Mouse (Mus musculus): ENCODE results near the gene Olfr1423.
"Not testable (repeated sequence)": the region's sequence is repeated elsewhere in the genome, so short reads cannot be mapped to it uniquely, and the experiment has no call there.

Olfr1423 gene

DNA sequence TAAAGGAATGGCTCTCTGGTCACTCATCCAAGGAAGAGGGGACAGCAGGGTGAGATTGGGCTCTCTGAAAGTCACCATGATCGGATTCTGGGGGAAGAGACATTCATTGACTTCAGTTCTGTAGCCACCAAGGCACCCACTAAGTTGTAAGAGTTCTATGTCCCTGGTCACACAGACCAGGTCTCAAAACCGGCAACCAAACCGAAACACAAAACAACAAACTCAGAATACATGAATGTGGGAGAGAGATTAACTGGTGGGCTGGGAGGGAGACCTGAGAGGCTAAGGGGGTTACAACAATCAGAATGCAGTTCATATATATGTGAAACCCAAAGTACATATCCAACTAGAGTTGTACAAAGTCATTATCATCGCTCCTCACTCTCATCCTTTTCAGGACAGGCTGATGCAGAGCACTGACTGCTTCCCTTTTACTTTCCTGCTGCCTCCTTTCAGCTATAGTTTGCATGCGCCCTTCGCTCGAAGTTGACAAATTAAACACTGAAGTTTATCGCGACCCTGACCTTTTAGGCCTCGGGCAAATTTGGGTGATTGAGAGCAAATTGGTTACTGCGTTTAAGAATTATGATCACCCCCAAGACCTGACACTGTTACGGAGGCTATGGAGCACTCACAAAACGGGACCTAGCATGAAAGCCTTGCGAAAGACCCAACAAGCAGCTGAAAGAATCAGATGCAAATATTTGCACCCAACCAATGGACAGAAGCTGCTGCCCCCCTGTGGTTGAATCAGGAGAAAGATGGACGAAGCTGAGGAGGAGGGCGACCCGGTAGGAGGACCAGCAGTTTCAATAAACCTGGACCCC lies 33.8 kb downstream of the Olfr1423 start:
- DNase-seq (ENCODE audit: extremely low read depth, low read depth) = peak; percentile 64

DNA sequence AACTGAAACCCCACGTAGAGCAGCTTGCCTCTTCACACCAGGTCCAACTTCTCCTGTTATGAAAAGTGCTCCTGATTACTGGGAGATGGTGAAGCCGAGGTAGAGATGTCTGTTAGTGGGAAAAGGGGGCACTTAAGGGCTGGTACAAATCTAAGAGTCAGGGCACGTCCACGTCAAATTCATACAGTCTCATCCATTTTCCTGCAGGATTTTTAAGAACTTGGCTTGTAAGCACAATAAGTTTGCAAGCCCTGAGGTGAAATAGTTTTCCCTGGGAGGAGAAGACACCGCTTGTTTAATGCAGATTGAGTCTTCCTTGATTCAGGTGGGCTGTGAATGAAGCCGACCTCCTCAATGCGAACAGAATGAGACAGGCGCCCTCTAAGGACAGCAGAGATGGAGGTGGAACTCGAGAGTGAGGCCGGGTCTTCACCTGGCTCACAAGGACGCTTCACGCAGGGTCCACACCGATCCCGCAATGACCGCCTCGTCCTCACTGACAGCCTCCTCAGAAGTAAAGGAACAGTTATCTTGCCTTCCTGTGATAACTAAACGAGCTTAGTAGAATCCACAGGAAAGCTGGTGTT lies 34.7 kb downstream of the Olfr1423 start:
- peak; percentile 35 for DNase-seq (ENCODE audit: extremely low read depth, low read depth)

DNA sequence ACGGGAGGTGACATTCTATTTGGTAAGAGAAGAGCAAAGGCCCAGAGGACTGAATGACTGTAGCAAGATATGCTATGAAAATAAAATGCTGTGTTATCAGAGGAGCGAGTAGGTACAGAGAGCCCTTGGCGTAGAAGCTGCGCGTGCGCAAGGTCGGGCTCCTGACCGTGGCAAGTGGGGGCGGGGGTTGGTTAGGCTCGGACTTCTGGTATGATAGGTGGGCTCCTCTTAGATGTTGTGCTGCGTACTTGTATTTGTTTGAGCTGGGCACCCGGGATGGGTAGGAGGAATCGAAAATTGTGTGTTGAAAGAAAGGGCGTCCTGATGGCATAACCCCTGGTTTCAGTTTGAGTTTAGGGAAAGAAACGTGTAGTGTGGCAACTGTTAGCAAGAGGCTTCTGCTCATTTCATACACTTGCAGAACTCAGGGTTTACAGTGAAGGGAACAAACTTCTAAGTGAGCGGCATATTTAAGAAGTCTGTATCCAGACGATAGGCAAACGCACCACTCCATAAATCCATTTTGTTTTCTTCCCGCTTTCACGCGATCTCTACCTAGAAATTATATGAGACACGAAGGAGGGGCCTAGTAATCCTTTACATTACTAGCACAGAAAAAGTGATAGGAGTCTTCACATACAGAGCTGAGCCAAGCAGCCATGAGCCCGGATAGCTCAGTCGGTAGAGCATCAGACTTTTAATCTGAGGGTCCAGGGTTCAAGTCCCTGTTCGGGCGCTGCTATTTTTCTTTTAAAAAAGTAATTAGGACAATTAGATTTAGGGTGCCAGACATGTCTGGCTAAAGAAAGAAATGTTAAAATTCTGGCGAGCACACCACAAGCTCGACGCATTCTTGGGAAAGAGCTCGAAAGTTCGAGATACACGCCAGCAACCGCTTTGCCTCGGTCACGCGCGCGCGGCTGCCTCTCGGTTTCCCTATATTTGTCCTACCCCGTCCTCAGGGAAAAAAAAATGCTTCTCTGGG lies 35.4 kb downstream of the Olfr1423 start:
- DNase-seq (ENCODE audit: extremely low read depth, low read depth) = peak; percentile 83

DNA sequence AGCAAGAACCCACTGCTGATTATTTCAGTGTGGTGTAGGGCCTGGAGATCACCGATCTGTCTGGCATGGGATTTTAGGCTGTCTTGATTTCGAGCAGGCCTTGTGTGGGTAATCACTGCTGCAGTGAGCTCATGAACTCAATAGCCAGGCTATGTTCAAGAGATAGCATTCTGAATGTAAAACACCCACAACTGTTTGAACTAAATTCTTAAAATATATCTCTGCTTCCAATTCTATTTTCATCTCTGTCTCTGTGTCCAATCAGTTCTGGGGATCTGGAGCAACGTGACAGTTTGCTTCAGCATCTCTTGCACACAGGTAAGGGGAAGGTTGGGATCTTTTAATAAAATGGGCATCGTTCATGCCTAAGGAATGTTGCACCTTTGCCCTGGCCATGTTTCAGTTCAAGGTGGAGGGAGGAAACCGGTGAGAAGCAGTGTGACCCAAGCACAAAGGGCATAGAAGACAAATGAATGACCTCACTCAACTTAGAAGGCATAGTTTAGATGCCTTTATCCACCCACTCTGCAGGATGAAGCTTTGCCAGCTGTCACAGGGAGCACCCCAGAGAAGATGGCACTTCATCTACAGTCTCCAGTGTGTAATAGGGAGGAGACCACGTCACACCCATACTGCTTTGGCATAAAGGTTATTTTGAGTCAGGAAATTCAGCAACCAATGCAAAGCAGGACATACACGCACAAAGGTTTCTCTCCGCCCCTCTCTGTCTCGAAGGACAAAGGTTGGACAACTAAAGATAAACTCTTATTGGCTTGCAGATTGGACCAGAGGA lies 36.7 kb downstream of the Olfr1423 start:
- DNase-seq (ENCODE audit: extremely low read depth, low read depth) = peak; percentile 77

DNA sequence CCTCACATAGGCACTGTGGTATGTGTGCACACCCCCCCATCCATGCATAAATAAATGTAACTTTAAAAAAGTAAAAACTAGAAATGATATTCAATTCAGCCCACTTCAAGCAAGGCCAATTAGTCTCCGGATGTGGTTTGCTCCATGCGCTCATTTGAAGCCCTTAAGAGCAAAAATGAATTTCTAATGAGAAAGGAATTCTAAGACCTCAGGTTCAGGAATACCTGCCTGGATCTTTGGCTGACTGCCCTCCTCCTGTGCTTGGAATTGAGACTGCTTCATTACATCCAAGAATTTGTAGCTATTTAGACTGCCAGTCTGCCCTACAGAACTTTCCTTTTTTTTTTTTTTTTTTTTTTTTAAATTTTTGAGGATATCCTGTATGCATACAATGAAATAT lies 37.5 kb downstream of the Olfr1423 start:
- no peak for DNase-seq (ENCODE audit: extremely low read depth, low read depth)

DNA sequence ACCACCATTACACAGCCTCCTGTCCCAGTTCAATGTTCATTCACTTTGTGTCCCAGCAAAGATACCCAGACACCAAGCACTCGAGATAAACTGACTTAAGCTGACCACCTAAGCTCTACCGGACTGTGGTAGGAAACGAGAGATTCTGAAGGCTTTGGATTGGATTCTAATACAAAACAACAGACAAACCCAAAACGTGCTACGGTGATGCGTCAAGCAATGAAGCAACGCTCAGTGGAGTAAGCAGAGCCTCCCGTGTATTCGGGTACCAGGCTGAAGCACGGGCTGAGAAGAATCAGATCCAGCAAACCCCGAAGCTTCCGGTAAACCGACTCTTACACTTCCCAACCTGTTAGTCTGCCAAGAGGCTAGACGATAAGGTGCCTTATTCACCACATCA lies 38.3 kb downstream of the Olfr1423 start:
- DNase-seq (ENCODE audit: extremely low read depth, low read depth) = peak; percentile 33

DNA sequence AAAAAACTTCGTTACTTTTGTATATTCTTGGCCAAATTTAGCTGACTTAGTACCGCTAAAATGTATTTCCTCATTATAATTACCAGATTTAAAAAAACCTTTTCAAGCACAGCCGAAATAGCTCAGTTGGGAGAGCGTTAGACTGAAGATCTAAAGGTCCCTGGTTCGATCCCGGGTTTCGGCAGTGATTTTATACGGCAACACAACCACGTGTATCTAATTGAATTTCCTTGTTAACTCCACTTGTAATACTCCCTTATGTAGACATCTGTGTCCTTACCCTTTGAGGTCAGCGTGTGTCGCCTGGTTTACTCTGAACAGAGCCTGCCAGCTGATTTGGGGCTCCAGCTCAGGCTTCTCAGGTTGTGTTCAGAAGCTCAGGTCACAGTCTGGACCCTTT lies 39.0 kb downstream of the Olfr1423 start:
- DNase-seq (ENCODE audit: extremely low read depth, low read depth) = peak; percentile 94

DNA sequence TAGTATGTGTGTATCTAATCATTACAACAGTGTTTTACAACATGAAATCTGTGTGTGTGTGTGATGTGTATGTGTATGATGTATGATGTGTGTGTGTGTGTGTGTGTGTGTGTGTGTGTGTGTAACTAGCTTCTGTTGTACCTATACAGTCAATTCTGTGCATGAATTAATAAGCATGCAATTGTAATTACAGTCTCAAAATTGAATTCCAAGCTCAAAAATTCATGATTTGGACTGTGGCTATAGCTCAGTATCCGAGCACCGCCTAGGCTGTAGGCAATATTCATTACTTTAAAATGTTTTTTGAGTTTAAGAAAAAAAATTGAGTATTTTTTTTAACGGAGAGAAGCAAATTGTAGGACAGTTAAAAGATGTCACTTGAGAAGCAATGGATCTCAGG lies 39.4 kb downstream of the Olfr1423 start:
- DNase-seq (ENCODE audit: extremely low read depth, low read depth) = peak; percentile 34

DNA sequence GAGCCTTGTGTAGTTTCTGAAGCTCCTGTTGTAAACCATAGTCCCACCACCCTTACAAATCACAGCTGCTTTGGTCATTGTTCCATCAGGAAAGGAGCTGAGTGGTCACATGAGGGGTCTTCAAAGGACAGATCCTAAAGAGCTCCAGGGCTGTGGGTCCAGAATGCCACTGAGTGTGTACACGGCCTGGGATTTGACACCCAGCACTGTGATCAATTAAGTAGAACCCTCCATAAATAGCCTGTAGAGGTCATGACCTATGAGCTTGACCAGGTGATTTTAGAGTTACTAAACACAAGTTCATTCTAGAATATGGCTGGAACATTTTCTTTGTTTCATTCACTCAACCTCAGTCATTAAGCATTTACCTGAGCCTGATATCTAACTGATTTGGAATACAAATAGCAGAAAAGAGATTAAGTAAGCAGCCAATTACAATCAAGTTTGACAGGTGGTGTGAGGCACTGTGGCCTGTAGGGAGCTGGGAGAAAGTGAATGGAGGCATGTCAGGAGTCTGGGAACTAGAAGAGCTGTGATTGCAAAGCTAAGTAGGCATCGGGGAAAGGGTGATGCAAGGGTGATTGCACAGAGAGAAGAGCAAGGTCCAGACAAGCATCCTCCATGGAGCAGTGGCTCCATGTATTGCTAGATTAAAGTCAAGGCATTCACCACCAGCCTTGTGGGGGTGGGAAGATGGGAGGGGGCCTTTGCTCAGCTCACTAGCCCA lies 45.2 kb downstream of the Olfr1423 start:
- DNase-seq (ENCODE audit: extremely low read depth, low read depth) = no peak

DNA sequence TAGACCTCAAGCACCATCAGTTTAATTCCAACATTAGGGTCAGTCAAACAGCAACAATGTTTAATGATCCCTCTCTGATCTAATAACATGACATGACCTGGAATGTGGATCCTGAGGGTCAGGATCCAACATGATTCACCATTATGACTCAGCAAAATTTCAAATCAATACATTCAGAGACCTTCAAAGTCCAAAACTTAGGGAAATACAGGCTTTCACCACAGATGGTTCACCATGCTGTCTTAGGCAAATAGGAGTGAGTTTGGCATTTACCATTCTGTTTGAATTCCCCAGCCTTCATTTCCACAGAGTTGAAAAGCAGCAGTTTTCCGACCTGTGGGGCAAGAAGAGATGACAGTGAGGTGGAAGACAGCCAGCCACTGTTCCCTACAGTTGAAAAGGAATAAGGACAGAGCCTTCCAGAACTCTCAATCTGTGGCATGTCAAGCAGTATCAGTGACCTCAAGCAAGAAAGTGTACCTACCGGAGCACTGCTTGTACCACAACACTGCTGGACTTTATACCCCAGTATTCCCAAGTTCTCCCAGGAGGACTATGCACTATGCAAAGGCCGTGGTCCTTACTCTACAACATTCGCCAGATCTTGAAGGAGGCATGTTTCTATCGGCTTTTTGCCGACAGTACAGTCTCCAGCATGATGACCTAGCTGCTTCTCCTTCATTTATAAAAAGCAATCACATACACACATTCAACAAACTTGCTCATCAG lies 46.2 kb downstream of the Olfr1423 start:
- no peak for DNase-seq (ENCODE audit: extremely low read depth, low read depth)

DNA sequence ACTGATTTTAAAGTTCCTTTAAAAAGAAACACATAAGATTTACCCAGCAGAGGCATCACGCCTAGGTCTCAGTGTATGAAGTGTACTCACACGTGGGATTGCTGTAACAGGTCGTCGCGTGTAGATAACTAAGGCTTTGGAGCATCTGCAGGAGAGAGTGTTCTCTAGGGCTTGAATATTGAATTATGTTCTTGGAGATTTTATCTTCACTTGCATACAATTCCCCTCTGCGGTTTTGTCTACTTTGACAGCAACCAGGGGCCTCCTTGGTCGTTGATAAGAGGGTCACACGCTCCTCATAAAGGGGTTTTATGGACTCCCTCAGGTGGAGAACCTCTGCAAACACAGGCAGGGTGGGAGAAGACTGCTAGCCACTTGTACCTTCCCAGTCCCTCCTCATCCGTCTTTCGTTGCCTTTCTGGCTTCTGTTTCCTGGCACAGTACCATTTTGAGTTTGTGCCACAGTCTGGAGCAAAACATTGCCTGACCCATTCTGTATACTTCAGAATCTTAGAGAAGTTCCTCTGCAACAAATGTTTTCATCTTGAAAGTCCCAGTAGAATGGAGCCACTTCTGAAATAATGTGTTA lies 48.6 kb downstream of the Olfr1423 start:
- DNase-seq (ENCODE audit: extremely low read depth, low read depth) = no peak

DNA sequence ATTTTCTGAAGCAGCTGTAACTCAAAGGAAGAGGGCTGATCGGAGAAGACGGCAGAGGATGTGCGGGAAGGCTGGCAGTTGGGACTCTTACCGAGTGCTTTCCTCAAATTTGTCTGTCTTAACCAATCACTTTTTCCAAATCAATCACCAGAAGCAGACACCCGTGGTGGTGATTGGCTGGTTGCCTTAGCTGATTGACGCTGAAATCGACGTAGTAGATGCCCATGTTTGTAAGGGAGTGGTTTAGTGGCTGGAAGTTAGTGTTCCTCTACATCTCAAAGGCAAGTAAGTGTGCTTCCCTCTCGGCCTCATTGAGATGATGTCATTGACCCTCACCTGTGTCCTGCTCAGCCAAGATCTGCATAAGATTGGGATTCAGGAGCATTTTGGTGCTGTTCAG lies 49.1 kb downstream of the Olfr1423 start:
- no peak for DNase-seq (ENCODE audit: extremely low read depth, low read depth)

DNA sequence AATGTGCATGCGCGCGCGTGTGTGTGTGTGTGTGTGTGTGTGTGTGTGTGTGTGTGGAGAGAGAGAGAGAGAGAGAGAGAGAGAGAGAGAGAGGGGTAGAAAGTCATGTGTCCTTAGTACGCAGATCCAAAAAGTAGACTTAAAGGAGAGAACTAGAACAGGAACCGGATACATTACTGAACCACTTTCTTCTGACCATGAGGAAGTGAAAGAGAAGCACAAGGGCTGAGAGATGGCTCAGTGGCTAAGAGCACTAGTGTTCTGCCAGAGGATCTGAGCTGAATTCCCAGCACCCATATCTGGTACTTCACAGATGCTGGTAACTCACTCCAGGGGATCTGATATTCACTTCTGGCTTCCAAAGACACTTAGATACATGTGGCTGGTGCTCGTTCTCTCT lies 51.8 kb downstream of the Olfr1423 start:
- no peak for DNase-seq (ENCODE audit: extremely low read depth, low read depth)

DNA sequence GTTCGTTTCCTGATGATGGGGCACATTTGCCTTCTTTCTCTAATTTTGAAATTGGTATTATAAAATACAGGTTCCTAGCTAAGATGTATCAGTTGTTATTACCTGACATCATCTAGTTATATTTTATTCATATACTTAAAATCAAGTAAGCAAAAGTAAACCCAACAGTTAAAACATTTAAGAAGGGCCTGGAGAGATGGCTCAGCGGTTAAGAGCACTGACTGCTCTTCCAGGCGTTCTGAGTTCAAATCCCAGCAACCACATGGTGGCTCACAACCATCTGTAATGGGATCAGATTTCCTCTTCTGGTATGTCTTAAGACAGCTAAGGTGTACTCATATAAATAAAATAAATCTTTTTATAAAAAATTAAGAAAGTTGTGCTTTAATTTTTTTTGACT lies 53.3 kb downstream of the Olfr1423 start:
- DNase-seq (ENCODE audit: extremely low read depth, low read depth) = no peak

DNA sequence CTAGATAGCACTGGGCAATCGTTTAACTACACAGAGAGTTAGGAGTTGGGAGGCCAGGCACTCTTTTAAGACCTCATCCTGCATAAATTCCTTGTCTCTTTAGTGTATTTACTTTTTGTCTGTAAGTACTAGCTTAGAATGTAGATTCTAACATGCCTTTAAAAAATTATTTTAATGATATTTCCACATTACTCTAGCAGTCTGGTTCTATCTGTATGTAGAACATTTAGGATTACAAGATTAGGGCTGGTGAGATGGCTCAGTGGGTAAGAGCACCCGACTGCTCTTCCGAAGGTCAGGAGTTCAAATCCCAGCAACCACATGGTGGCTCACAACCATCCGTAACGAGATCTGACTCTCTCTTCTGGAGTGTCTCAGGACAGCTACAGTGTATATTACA lies 56.5 kb downstream of the Olfr1423 start:
- not testable (repeated sequence) for DNase-seq (ENCODE audit: extremely low read depth, low read depth)

Measured in MEL-GATA-1-ER (cell line).